Mouse (Mus musculus) gastrocnemius, postnatal 14 days (tissue): ENCODE data around the gene Ank3. TPM values are rescaled to one million over a fixed set of nuclear protein-coding genes. Genes with fewer than 3 reads are reported as not detected.

ENCODE experiments used
- total RNA-seq, 2 experiments: library from RNA; stranded (reverse); gene quantifications; 2 replicates each; pipeline ENCODE4 v1.2.3; 2021

The Ank3 gene
- total RNA-seq, 2 experiments from 2014 or later: 78.4 to 112 TPM

Other genes starting within 250 kb of the Ank3 start
- 10 to 100 TPM in 1 of 2 experiments, 1 to 10 TPM in 1; 8.8 to 11.4 TPM for gene Rhobtb1, start 247.3 kb upstream of the Ank3 start, total RNA-seq
- 1 to 10 TPM; 2.9 to 3.4 TPM for gene A930033H14Rik, start 185.7 kb upstream of the Ank3 start, total RNA-seq
- gene Cdk1, start 45.8 kb upstream of the Ank3 start, total RNA-seq: 10 to 100 TPM; 11.0 to 12.6 TPM